Mouse (Mus musculus) liver, postnatal 0 days (tissue): ENCODE data around the gene Anapc7. TPM values are rescaled to one million over a fixed set of nuclear protein-coding genes. Genes with fewer than 3 reads are reported as not detected.
A peak's percentile ranks its signal among the peaks of the same experiment; 100 is the strongest.
"Not testable (repeated sequence)": the region's sequence is repeated elsewhere in the genome, so short reads cannot be mapped to it uniquely, and the experiment has no call there.

Experiments used
- ATAC-seq: fragments of 200-750 bp; cut with Nextera tagmentation; 2 replicates; pipeline ENCODE4 v1.8.0; 2017; ENCODE audit warnings: mild to moderate bottlenecking, moderate library complexity
- DNase-seq: peaks from one replicate; pipeline ENCODE4 v3.0.0-alpha.2; 2016
- H3K27ac ChIP-seq: fragments of 300-500 bp; sonication (generic); 2 replicates; pipeline ENCODE4 v1.5.1; 2014; ENCODE audit warnings: antibody characterized with exemption, moderate library complexity, mild to moderate bottlenecking, low read depth
- H3K27me3 ChIP-seq: fragments of 300-500 bp; sonication (generic); 2 replicates; pipeline ENCODE4 v1.6.1; 2014; ENCODE audit warnings: low read length, control low read depth, mixed read lengths; ENCODE audit not compliant: insufficient read depth
- H3K36me3 ChIP-seq: fragments of 300-500 bp; sonication (generic); replicated peaks from 2 replicates; pipeline ENCODE4 v1.6.1; 2014; ENCODE audit warnings: mild to moderate bottlenecking, control low read depth, low read length, moderate library complexity, mixed read lengths; ENCODE audit not compliant: insufficient read depth
- H3K4me1 ChIP-seq: fragments of 300-500 bp; sonication (generic); 2 replicates; pipeline ENCODE4 v1.6.1; 2014; ENCODE audit warnings: antibody characterized with exemption, mild to moderate bottlenecking, control low read depth; ENCODE audit not compliant: insufficient read depth
- H3K4me2 ChIP-seq: fragments of 300-500 bp; sonication (generic); 2 replicates; pipeline ENCODE4 v1.6.1; 2014; ENCODE audit warnings: low read depth, mild to moderate bottlenecking, low read length, moderate library complexity, mixed read lengths
- H3K4me3 ChIP-seq: fragments of 300-500 bp; sonication (generic); 2 replicates; pipeline ENCODE4 v1.5.1; 2014; ENCODE audit warnings: low read depth, low read length
- H3K9ac ChIP-seq: fragments of 300-500 bp; sonication (generic); replicated peaks from 2 replicates; pipeline ENCODE4 v1.6.1; 2014; ENCODE audit warnings: mild to moderate bottlenecking, moderate library complexity
- H3K9me3 ChIP-seq: fragments of 300-500 bp; sonication (generic); 2 replicates; pipeline ENCODE4 v1.6.1; 2016; ENCODE audit warnings: mild to moderate bottlenecking, control low read depth, low read length, mixed read lengths
- CTCF ChIP-seq: sonication (generic); IDR thresholded peaks from 2 replicates; pipeline ENCODE4 v1.5.1; 2016; ENCODE audit warnings: antibody characterized with exemption, low read depth
- EP300 ChIP-seq: IDR thresholded peaks from 2 replicates; pipeline ENCODE4 v1.6.1; 2016; ENCODE audit warnings: antibody characterized with exemption, low read depth, mild to moderate bottlenecking
- WGBS: fragments of 180-500 bp; shearing (Covaris S2); extraction: QIAGEN DNeasy Blood & Tissue Kit; methylation state at CpG from one replicate; pipeline ENCODE4 v1.1.7; 2014; ENCODE audit not compliant: insufficient replicate concordance; 5-methylcytosine and 5-hydroxymethylcytosine counted together
- polyA plus RNA-seq: library from polyadenylated mRNA; unstranded; fragments of >200 nt; fragmentation: Nextera tagmentation; extraction: Ambion mirVana; gene quantifications from 2 replicates; pipeline ENCODE4 v1.2.1, GENCODE M21; 2015

The Anapc7 gene
- polyA plus RNA-seq, 1 experiment from 2014 or later = 11.8 TPM

DNA sequence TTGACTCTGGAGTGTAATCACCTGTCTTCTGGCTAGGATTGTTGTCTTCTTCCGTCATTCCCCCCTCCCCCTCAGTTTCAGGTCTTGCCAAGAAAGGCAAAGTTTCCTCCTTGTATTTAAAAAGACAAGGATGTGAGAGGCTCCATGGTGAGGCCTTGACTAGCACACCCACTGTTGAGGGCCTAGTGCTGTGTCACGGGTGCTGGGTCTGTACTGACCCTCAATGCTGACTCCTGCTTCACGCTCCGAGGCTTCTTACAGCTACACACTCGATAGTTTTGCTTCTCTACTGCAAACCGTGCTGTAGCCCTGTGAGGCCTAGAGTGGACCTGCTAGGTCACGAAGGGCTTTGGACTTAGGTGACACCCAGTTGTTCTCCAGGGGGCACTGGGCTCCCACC, 30.7 kb downstream of the Anapc7 start:
- H3K36me3 ChIP-seq = peaks cover 46% of the 10 kb centered on the region
- no peaks in the 10 kb centered on the region for H3K9me3 ChIP-seq
- TF ChIP-seq CTCF (no peak), EP300 (no peak)
- no peak overlapping the region for H3K4me3 ChIP-seq
- no peak overlapping the region for H3K9ac ChIP-seq
- DNase-seq = no peak
- WGBS = 83% methylated on average over 7 of the region's 7 CpGs
- H3K4me1 ChIP-seq = no peaks in the 10 kb centered on the region
- H3K27ac ChIP-seq = no peak overlapping the region
- H3K27me3 ChIP-seq = no peaks in the 10 kb centered on the region
- ATAC-seq = 0 out of 2 replicates have a peak, but pooled peaks have one; percentile 14
- H3K4me2 ChIP-seq = no peak overlapping the region

DNA sequence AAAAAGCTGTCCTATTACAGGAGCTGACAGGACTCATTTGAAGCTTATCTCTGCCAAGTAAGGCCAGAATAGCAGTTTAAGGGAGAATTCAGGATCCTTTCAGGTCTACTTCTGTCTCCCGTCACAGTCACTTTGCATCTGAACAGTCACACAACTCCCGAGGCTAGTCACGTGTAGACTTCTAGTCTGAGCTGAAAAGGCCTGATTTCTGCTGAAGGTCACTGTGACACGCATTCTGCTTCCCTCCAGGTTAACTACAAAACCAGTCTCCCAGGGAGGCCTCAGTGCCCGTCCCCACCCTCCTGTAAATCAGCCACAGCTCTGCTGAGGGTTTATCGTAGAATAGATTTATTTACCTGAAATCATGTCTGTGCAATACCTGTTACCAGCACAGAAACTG, 31.7 kb downstream of the Anapc7 start:
- no peak overlapping the region for H3K9ac ChIP-seq
- H3K36me3 ChIP-seq = peaks cover 55% of the 10 kb centered on the region
- ATAC-seq (no peak), DNase-seq (no peak)
- TF ChIP-seq EP300 (no peak), CTCF (no peak)
- no peak overlapping the region for H3K27ac ChIP-seq
- H3K4me1 ChIP-seq = no peaks in the 10 kb centered on the region
- no peak overlapping the region for H3K4me3 ChIP-seq
- H3K9me3 ChIP-seq = no peaks in the 10 kb centered on the region
- H3K4me2 ChIP-seq = no peak overlapping the region
- 84% methylated on average over 6 of the region's 6 CpGs for WGBS
- no peaks in the 10 kb centered on the region for H3K27me3 ChIP-seq

DNA sequence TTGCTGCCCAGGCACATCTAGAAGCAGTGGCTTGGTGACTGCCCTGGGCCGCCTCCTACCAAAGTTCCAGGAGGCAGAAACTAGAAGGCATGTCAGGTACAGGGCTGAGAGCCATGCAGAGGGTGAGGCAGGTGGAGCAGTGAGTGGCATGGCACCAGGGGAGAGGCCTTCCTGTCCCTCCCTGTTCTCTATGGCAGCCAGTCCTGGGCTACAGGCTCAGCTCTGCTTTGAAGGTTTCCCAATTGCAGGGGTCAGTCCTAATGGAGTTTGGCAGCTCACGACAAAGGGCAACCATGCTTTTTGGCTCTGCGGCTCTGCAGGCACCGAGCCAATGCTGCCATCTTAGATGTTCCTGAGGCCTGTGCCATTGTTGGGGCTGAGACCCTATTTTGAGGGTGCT, 32.9 kb downstream of the Anapc7 start:
- H3K4me3 ChIP-seq = no peak overlapping the region
- H3K4me1 ChIP-seq = no peaks in the 10 kb centered on the region
- no peaks in the 10 kb centered on the region for H3K27me3 ChIP-seq
- H3K9me3 ChIP-seq = no peaks in the 10 kb centered on the region
- ATAC-seq (peak; percentile 32; the same call in 1 of the 2 replicates), DNase-seq (no peak)
- TF ChIP-seq CTCF (no peak), EP300 (no peak)
- no peak overlapping the region for H3K27ac ChIP-seq
- H3K4me2 ChIP-seq = no peak overlapping the region
- H3K9ac ChIP-seq = no peak overlapping the region
- H3K36me3 ChIP-seq = peaks cover 68% of the 10 kb centered on the region
- WGBS = 93% methylated on average over 4 of the region's 4 CpGs

DNA sequence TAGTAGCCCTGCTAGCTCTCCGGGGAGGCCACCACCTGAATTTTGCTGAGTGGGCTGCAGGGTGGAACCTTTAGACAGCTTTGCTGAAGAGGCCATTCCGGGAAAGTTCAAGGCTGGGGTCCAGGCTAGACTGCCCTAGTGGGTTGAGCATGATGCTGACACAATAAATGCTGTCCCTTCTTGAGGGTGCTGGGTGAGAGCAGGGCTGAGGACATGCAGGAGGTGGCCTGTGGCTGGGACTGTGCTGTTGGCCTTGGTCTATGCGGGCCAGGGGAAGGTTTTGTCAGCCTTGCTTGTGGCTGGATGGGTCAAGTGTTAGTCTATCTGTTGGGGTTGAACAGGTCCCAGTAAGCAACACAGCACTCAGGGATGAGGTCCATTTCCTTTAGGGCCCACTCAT, 33.4 kb downstream of the Anapc7 start:
- ATAC-seq (no peak), DNase-seq (no peak)
- no peaks in the 10 kb centered on the region for H3K4me1 ChIP-seq
- H3K9ac ChIP-seq = no peak overlapping the region
- no peak overlapping the region for H3K27ac ChIP-seq
- no peak overlapping the region for H3K4me2 ChIP-seq
- peaks cover 72% of the 10 kb centered on the region for H3K36me3 ChIP-seq
- TF ChIP-seq CTCF (no peak), EP300 (no peak)
- 88% methylated on average over 3 of the region's 3 CpGs for WGBS
- H3K9me3 ChIP-seq = no peaks in the 10 kb centered on the region
- no peaks in the 10 kb centered on the region for H3K27me3 ChIP-seq
- H3K4me3 ChIP-seq = no peak overlapping the region

DNA sequence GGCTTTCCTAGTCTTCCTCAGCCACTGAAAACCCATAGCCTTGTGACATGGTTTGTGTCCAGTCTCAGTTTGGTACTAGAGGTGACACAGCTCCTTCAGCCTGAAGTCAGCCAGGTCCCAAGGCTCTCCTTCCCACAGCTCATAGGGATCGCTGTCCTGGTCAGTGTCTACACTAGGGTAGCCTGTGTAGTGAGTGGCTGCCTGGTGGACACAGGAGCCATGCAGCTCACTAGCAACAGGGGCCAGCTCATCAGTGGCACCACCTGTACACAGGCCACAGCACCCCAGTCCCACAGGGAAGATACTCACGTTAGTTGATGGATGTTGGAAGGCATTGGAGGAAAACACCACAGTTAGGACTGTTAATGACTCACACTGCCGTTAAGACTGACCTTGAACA, 34.1 kb downstream of the Anapc7 start:
- H3K9ac ChIP-seq = no peak overlapping the region
- no peak overlapping the region for H3K27ac ChIP-seq
- H3K36me3 ChIP-seq = peaks cover 79% of the 10 kb centered on the region
- TF ChIP-seq EP300 (no peak), CTCF (no peak)
- H3K4me3 ChIP-seq = no peak overlapping the region
- ATAC-seq (no peak), DNase-seq (no peak)
- H3K27me3 ChIP-seq = no peaks in the 10 kb centered on the region
- WGBS = 86% methylated on average over 3 of the region's 3 CpGs
- H3K4me1 ChIP-seq = no peaks in the 10 kb centered on the region
- H3K4me2 ChIP-seq = no peak overlapping the region
- H3K9me3 ChIP-seq = no peaks in the 10 kb centered on the region

DNA sequence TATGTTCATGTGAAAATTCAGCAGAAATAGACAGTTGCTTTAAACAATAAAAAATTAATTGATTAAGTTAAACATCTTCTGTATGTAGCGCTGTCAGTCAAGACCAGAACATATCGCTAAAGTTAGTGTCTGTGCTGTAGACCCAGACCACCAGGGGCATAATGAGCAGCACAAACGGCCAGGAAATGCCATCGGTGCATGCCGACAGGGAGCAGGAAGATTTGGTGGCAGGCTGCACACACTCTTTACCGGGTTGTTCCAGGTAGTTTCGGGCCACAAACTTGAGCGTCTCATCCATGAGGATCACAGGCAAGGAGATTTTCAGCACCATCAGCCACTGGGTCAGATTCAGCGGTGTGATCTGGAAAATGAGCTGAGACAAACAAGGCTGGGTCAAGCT, 35.6 kb downstream of the Anapc7 start:
- ATAC-seq, H3K4me3 ChIP-seq, DNase-seq, H3K9me3 ChIP-seq, H3K9ac ChIP-seq, H3K4me2 ChIP-seq, H3K27ac ChIP-seq, H3K27me3 ChIP-seq, H3K4me1 ChIP-seq: not testable (repeated sequence)
- WGBS = 85% methylated on average over 9 of the region's 9 CpGs
- peaks cover 93% of the 10 kb centered on the region for H3K36me3 ChIP-seq

DNA sequence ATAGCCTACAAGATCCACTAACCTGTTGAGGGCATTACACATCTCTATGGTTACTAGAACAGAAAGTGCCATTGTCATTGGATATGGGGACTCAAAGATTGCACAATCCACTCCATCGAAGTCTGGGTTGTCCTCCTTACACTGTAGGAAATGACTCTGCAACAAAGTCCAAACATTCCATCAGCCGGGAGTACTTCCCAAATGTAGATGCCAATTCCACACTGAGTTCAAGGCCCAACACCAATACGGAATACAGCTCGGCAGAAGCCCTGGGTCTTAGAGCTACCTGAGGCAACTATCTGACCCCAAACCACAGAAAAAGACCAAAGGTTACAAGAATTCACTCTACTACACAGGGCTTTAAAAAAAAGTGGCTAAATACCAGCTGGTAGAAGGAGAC, 36.6 kb downstream of the Anapc7 start:
- TF ChIP-seq EP300 (no peak), CTCF (no peak)
- Histone ChIP-seq H3K27me3 (no peaks in the 10 kb centered on the region), H3K4me2 (no peak overlapping the region), H3K9ac (no peak overlapping the region), H3K27ac (no peak overlapping the region), H3K36me3 (peaks cover 93% of the 10 kb centered on the region), H3K4me1 (no peaks in the 10 kb centered on the region), H3K9me3 (no peaks in the 10 kb centered on the region), H3K4me3 (no peak overlapping the region)
- no peak for DNase-seq
- WGBS = 62% methylated on average over 4 of the region's 4 CpGs
- ATAC-seq = peak; percentile 29
